Mouse (Mus musculus) limb, embryonic 14.5 days (tissue): ENCODE data around the gene Gm7792. TPM values are rescaled to one million over a fixed set of nuclear protein-coding genes. Genes with fewer than 3 reads are reported as not detected.
"Not testable (repeated sequence)": the region's sequence is repeated elsewhere in the genome, so short reads cannot be mapped to it uniquely, and the experiment has no call there.

Experiments
- ATAC-seq: fragments of 200-750 bp; cut with Nextera tagmentation; 2 replicates; pipeline ENCODE4 v1.8.0; 2017; ENCODE audit warnings: low read depth, moderate number of reproducible peaks, moderate TSS enrichment; ENCODE audit not compliant: low FRiP score
- DNase-seq: peaks from one replicate; pipeline ENCODE4 v3.0.0-alpha.2; 2015; ENCODE audit warnings: low spot score
- H3K27ac ChIP-seq: fragments of 300-500 bp; sonication (generic); replicated peaks from 2 replicates; pipeline ENCODE4 v1.5.1; 2014; ENCODE audit warnings: low read depth, mild to moderate bottlenecking, low read length, moderate library complexity, mixed read lengths
- H3K27me3 ChIP-seq: fragments of 300-500 bp; sonication (generic); 2 replicates; pipeline ENCODE4 v1.6.1; 2014; ENCODE audit warnings: low read length, mixed read lengths; ENCODE audit not compliant: control insufficient read depth, insufficient read depth
- H3K36me3 ChIP-seq: fragments of 300-500 bp; sonication (generic); 2 replicates; pipeline ENCODE4 v1.6.1; 2014; ENCODE audit warnings: mild to moderate bottlenecking, low read length, moderate library complexity, mixed read lengths; ENCODE audit not compliant: control insufficient read depth, insufficient read depth
- H3K4me1 ChIP-seq: fragments of 300-500 bp; sonication (generic); 2 replicates; pipeline ENCODE4 v1.6.1; 2014; ENCODE audit warnings: antibody characterized with exemption, low read length, mixed read lengths; ENCODE audit not compliant: control insufficient read depth, insufficient read depth
- H3K4me2 ChIP-seq: fragments of 300-500 bp; sonication (generic); replicated peaks from 2 replicates; pipeline ENCODE4 v1.6.1; 2014; ENCODE audit warnings: low read depth, mild to moderate bottlenecking, low read length, moderate library complexity; ENCODE audit not compliant: severe bottlenecking
- H3K4me3 ChIP-seq: fragments of 300-500 bp; sonication (generic); replicated peaks from 2 replicates; pipeline ENCODE4 v1.5.1; 2014; ENCODE audit warnings: low read length
- H3K9ac ChIP-seq: fragments of 300-500 bp; sonication (generic); 2 replicates; pipeline ENCODE4 v1.6.1; 2014; ENCODE audit warnings: mild to moderate bottlenecking, low read depth, low read length, moderate library complexity; ENCODE audit not compliant: severe bottlenecking
- H3K9me3 ChIP-seq: fragments of 300-500 bp; sonication (generic); 2 replicates; pipeline ENCODE4 v1.6.1; 2016; ENCODE audit warnings: low read length; ENCODE audit not compliant: control insufficient read depth
- WGBS: fragments of 180-500 bp; shearing (Covaris S2); extraction: QIAGEN DNeasy Blood & Tissue Kit; methylation state at CpG from one replicate; pipeline ENCODE4 v1.1.7; 2014; 5-methylcytosine and 5-hydroxymethylcytosine counted together
- polyA plus RNA-seq, 2 experiments: library from polyadenylated mRNA; depleted of rRNA in 1 of 2; stranded (reverse) in 1 of 2; unstranded in 1 of 2; fragments of >200 nt; fragmentation: Nextera tagmentation in 1 of 2; extraction: Ambion mirVana in 1 of 2; gene quantifications; 2 replicates each; pipeline versions ENCODE4 v1.2.1 to v1.2.3; 2012 to 2014

Gm7792 gene
- polyA plus RNA-seq (2012; rRNA removed): not detected in 2 replicates
- polyA plus RNA-seq (2014; fragmentation: Nextera tagmentation; extraction: Ambion mirVana): not detected in 2 replicates

DNA sequence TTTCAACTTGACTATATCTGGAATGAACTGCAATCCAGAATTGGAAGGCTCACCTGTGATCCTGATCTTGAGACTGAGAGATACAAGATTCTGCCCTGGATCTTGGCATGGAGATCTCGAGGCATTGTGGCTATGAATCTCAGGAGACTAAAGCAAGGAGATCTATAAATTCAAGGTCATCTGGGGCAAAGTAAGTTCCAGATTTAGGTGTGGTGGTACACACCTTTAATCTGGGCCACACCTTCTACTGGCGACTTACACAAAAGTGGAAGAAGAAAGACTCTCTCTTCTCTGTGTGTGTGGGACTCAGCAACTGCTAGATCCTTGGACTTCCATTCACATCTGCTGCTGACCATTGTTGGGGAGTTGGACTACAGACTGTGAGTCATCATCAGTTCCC, at the start of gene Gm7792:
Gm7792 (plus strand) TSS at position 301 of the 400 bp plus-strand sequence.
- WGBS: 83% methylated on average over 1 of the region's 2 CpGs

More for the DNA sequence above, at the start of gene Gm7792:
- not testable (repeated sequence) for H3K36me3 ChIP-seq, DNase-seq, H3K4me1 ChIP-seq, ATAC-seq, H3K27me3 ChIP-seq, H3K4me2 ChIP-seq, H3K4me3 ChIP-seq, H3K9me3 ChIP-seq, H3K9ac ChIP-seq, H3K27ac ChIP-seq

Other genes starting within 250 kb of the Gm7792 start
- gene C87414, start 172.2 kb upstream of the Gm7792 start, polyA plus RNA-seq (2012; rRNA removed): not detected in 2 replicates
- gene C87414, start 172.2 kb upstream of the Gm7792 start, polyA plus RNA-seq (2014; fragmentation: Nextera tagmentation; extraction: Ambion mirVana): not detected in 2 replicates
- not detected in 2 replicates for gene Gm16429, start 85.3 kb downstream of the Gm7792 start, polyA plus RNA-seq (2012; rRNA removed)
- not detected in 2 replicates for gene Gm16429, start 85.3 kb downstream of the Gm7792 start, polyA plus RNA-seq (2014; fragmentation: Nextera tagmentation; extraction: Ambion mirVana)
- not detected in 2 replicates for gene BC061212, start 226.8 kb downstream of the Gm7792 start, polyA plus RNA-seq (2012; rRNA removed)
- gene BC061212, start 226.8 kb downstream of the Gm7792 start, polyA plus RNA-seq (2014; fragmentation: Nextera tagmentation; extraction: Ambion mirVana): not detected in 2 replicates
- not detected in 2 replicates for gene Gm6351, start 232.6 kb downstream of the Gm7792 start, polyA plus RNA-seq (2012; rRNA removed)
- not detected in 2 replicates for gene Gm6351, start 232.6 kb downstream of the Gm7792 start, polyA plus RNA-seq (2014; fragmentation: Nextera tagmentation; extraction: Ambion mirVana)